Comparison of ENCODE assay signal across 20 mouse cellular contexts in genomic region chr6:73211602-73212001, GRCm38 (mm10). TPM values are rescaled to one million over a fixed set of nuclear protein-coding genes. Genes with fewer than 3 reads are reported as not detected.
A peak's percentile ranks its signal among the peaks of the same experiment; 100 is the strongest.
DNase-seq lines count a peak whose midpoint lies in the region; TF ChIP-seq lines count a peak whose summit lies in the region.
"Had no signal": no experiment of that assay in that cellular context is flagged by ENCODE, and none has a peak within 500 bp of the region (broad histone marks: within the 10 kb centered on the region; RNA-seq: fewer than 3 reads in every experiment).

No protein-coding gene starts in this region.

- no peak for TF ChIP-seq POLR2A in MEL (IDR thresholded peaks at IDR 0.05; ENCODE audit: control insufficient read depth in 1 of 2, insufficient read depth in 1 of 2, low read depth in 1 of 2, low read length in 2 of 2, poor library complexity in 1 of 2)
- TF ChIP-seq POLR2A in bone marrow macrophage, adult 2 months (IDR thresholded peaks at IDR 0.05; ENCODE audit: borderline replicate concordance, low read depth, low read length) = no peak

- DNase-seq in heart, adult 11 months = peak; percentile 24
- no peak for DNase-seq in heart, postnatal 25 days (ENCODE audit: low spot score)
- DNase-seq in MEL (ENCODE audit: low read depth, low spot score) (peak; percentile 65), MN1 (ENCODE audit: low spot score) (no peak)
- no peak for DNase-seq in layer of hippocampus, adult 11-12 months (ENCODE audit: low spot score)
- DNase-seq in kidney, adult 11 months = no peak
- DNase-seq: adrenal gland, adult 2 months; adrenal gland, postnatal 10 days; adrenal gland, postnatal 25 days; cerebellum, adult 11-12 months; cerebellum, adult 2 months; cerebellum, adult 9-10 months; cerebellum, postnatal 10 days; cerebellum, postnatal 25 days; forebrain, postnatal 0 days had no signal

- H3K27me3 ChIP-seq in MEL (ENCODE audit: control insufficient read depth in 1 of 2, insufficient read depth in 2 of 2, low read length in 2 of 2) = no peaks in the 10 kb centered on the region
- H3K27me3 ChIP-seq: embryonic facial prominence, embryonic 12.5 days; forebrain, embryonic 13.5 days; forebrain, embryonic 15.5 days had no signal

- peak; percentile 34 to 38; a peak in 2 of 4 replicates for TF ChIP-seq EP300 in MEL (IDR thresholded peaks at IDR 0.05; ENCODE audit: low read depth in 1 of 2, low read length in 2 of 2)

- H3K4me1 ChIP-seq in MEL (ENCODE audit: control insufficient read depth in 1 of 2, insufficient read depth in 2 of 2, low read length in 2 of 2) = peaks cover 3 to 11% of the 10 kb centered on the region in 2 experiments; a peak in 3 of 4 replicates
- H3K4me1 ChIP-seq in bone marrow macrophage, adult 2 months (ENCODE audit: control insufficient read depth, insufficient read depth, low read length) = peaks cover 25% of the 10 kb centered on the region
- H3K4me1 ChIP-seq: embryonic facial prominence, embryonic 10.5 days; embryonic facial prominence, embryonic 12.5 days; forebrain, embryonic 13.5 days; forebrain, embryonic 15.5 days had no signal

- H3K4me3 ChIP-seq in MEL (ENCODE audit: control insufficient read depth in 1 of 2, insufficient read depth in 1 of 2, low read depth in 2 of 2, low read length in 2 of 2) = no peak overlapping the region
- H3K4me3 ChIP-seq in bone marrow macrophage, adult 2 months (ENCODE audit: insufficient read depth, low read length) = no peak overlapping the region
- H3K4me3 ChIP-seq: embryonic facial prominence, embryonic 10.5 days; embryonic facial prominence, embryonic 12.5 days; forebrain, embryonic 13.5 days; forebrain, embryonic 15.5 days had no signal

- no peaks in the 10 kb centered on the region for H3K79me2 ChIP-seq in MEL (ENCODE audit: control insufficient read depth, insufficient read depth, low read length, poor library complexity)

- TF ChIP-seq RAD21 in MEL (IDR thresholded peaks at IDR 0.05; ENCODE audit: low read depth, low read length) = no peak

- H3K9me3 ChIP-seq in MEL (replicated peaks; ENCODE audit: insufficient read depth, low read length) = no peaks in the 10 kb centered on the region
- H3K9me3 ChIP-seq: embryonic facial prominence, embryonic 10.5 days; embryonic facial prominence, embryonic 12.5 days; forebrain, embryonic 13.5 days; forebrain, embryonic 15.5 days had no signal

- intact Hi-C loops in heart, postnatal 25 days (cut with DNase I) = no loop called here

- no peak for TF ChIP-seq CTCF in MEL (IDR thresholded peaks at IDR 0.05 in 2 of 3, conservative IDR thresholded peaks at IDR 0.05 in 1 of 3; ENCODE audit: control insufficient read depth in 1 of 3, insufficient read depth in 1 of 3, low read depth in 2 of 3, low read length in 3 of 3, poor library complexity in 1 of 3, severe bottlenecking in 1 of 3)
- TF ChIP-seq CTCF in bone marrow macrophage, adult 2 months (IDR thresholded peaks at IDR 0.05; ENCODE audit: low read depth, low read length) = no peak

- H3K36me3 ChIP-seq in MEL (ENCODE audit: control insufficient read depth in 1 of 2, insufficient read depth in 2 of 2, low read length in 2 of 2) = peaks cover 0 to 7% of the 10 kb centered on the region in 2 experiments; a peak in 1 of 4 replicates
- H3K36me3 ChIP-seq: embryonic facial prominence, embryonic 10.5 days; embryonic facial prominence, embryonic 12.5 days; forebrain, embryonic 15.5 days had no signal

- H3K27ac ChIP-seq in MEL (ENCODE audit: control insufficient read depth, low read depth, low read length) = no peak overlapping the region
- H3K27ac ChIP-seq in bone marrow macrophage, adult 2 months (ENCODE audit: insufficient read depth, low read depth, low read length) = peak overlapping the region; percentile 49
- H3K27ac ChIP-seq: embryonic facial prominence, embryonic 10.5 days; embryonic facial prominence, embryonic 12.5 days; forebrain, embryonic 13.5 days; forebrain, embryonic 15.5 days had no signal

- no peak overlapping the region for H3K9ac ChIP-seq in MEL (ENCODE audit: control insufficient read depth, low read depth, low read length, poor library complexity, severe bottlenecking)
- H3K9ac ChIP-seq: embryonic facial prominence, embryonic 12.5 days; forebrain, embryonic 13.5 days; forebrain, embryonic 15.5 days; forebrain, postnatal 0 days had no signal

TF ChIP-seq in MEL, 35 proteins besides CTCF, POLR2A, EP300 and RAD21:
- TF ChIP-seq ELF1 (IDR thresholded peaks at IDR 0.05; ENCODE audit: low read depth, low read length) = no peak
- TF ChIP-seq MAX (IDR thresholded peaks at IDR 0.05; ENCODE audit: low read length) = no peak
- TF ChIP-seq ETS1 (IDR thresholded peaks at IDR 0.05; ENCODE audit: low read depth, low read length) = peak; percentile 38; the same call in 1 of the 2 replicates
- peak; percentile 68; the same call in 1 of the 2 replicates for TF ChIP-seq MAFK (IDR thresholded peaks at IDR 0.05; ENCODE audit: borderline replicate concordance, low read depth, low read length)
- TF ChIP-seq MAZ (IDR thresholded peaks at IDR 0.05; ENCODE audit: low read depth, low read length) = no peak
- no peak for TF ChIP-seq MEF2A (IDR thresholded peaks at IDR 0.05; ENCODE audit: extremely low read depth, insufficient replicate concordance, low read depth, low read length, poor library complexity, severe bottlenecking)
- TF ChIP-seq POLR2AphosphoS5 (IDR thresholded peaks at IDR 0.05; ENCODE audit: borderline replicate concordance, low read depth, low read length) = no peak
- TF ChIP-seq ZMIZ1 (IDR thresholded peaks at IDR 0.05; ENCODE audit: low read depth, low read length) = no peak
- TF ChIP-seq NRF1 (IDR thresholded peaks at IDR 0.05; ENCODE audit: insufficient read depth, low read depth, low read length, poor library complexity, severe bottlenecking) = no peak
- TF ChIP-seq RCOR1 (IDR thresholded peaks at IDR 0.05; ENCODE audit: low read depth, low read length) = 0 out of 2 replicates have a peak, but pooled peaks have one; percentile 21
- no peak for TF ChIP-seq USF2 (IDR thresholded peaks at IDR 0.05; ENCODE audit: borderline replicate concordance in 1 of 2, insufficient read depth in 1 of 2, low read depth in 1 of 2, low read length in 2 of 2)
- no peak for TF ChIP-seq SIN3A (IDR thresholded peaks at IDR 0.05; ENCODE audit: low read length)
- peak; percentile 64 for TF ChIP-seq GATA1 (IDR thresholded peaks at IDR 0.05; ENCODE audit: low read depth, low read length)
- TF ChIP-seq MXI1 (IDR thresholded peaks at IDR 0.05; ENCODE audit: low read depth, low read length) = no peak
- no peak for TF ChIP-seq ZC3H11A (IDR thresholded peaks at IDR 0.05; ENCODE audit: low read depth, low read length)
- TF ChIP-seq TAL1 (IDR thresholded peaks at IDR 0.05; ENCODE audit: low read length) = peak; percentile 26; the same call in 1 of the 2 replicates
- no peak for TF ChIP-seq MYC (IDR thresholded peaks at IDR 0.05; ENCODE audit: low read depth, low read length)
- no peak for TF ChIP-seq ZNF384 (IDR thresholded peaks at IDR 0.05; ENCODE audit: low read depth, low read length)

RNA-seq across cellular contexts. Expression of gene Dnah6, which starts 9.8 kb away (rescaled TPM):
- total RNA-seq in heart, postnatal 25 days (2021) = under 1 TPM; 0.08 to 0.11 TPM
- total RNA-seq in MEL (2012; rRNA removed) = 0.03 TPM in 1 of 2 replicates, not detected in the other
- polyA plus RNA-seq in MEL (2012; ENCODE audit: insufficient read depth in 1 of 2, insufficient read length in 2 of 2, low read depth in 1 of 2, low replicate concordance in 2 of 2, missing spikeins in 1 of 2) = not detected
- not detected in 2 replicates for polyA plus RNA-seq in bone marrow macrophage, adult 2 months (2012; ENCODE audit: insufficient read depth, insufficient read length, missing spikeins)

RNA-seq across cellular contexts. Expression of gene Suclg1, which starts 36.6 kb away (rescaled TPM):
- total RNA-seq in heart, postnatal 25 days (2021) = 100 to 1,000 TPM; 581 TPM
- total RNA-seq in MEL (2012; rRNA removed) = 153 and 158 TPM in 2 replicates
- polyA plus RNA-seq in MEL (2012; ENCODE audit: insufficient read depth in 1 of 2, insufficient read length in 2 of 2, low read depth in 1 of 2, low replicate concordance in 2 of 2, missing spikeins in 1 of 2) = 100 to 1,000 TPM in 1 of 2 experiments, not detected in 1; 207 TPM
- polyA plus RNA-seq in bone marrow macrophage, adult 2 months (2012; ENCODE audit: insufficient read depth, insufficient read length, missing spikeins) = 56.4 and 64.4 TPM in 2 replicates

Comparison
In these comparisons a context has a peak if more than half of its experiments do, and no peak if none do; other contexts are left out.
1. DNase-seq: peak in heart, adult 11 months (single experiment) and MEL (single experiment); none in heart, postnatal 25 days (single experiment), layer of hippocampus, adult 11-12 months (single experiment), kidney, adult 11 months (single experiment) and MN1 (single experiment).